ENCODE assay signal across 21 mouse cellular contexts in the genomic region with DNA sequence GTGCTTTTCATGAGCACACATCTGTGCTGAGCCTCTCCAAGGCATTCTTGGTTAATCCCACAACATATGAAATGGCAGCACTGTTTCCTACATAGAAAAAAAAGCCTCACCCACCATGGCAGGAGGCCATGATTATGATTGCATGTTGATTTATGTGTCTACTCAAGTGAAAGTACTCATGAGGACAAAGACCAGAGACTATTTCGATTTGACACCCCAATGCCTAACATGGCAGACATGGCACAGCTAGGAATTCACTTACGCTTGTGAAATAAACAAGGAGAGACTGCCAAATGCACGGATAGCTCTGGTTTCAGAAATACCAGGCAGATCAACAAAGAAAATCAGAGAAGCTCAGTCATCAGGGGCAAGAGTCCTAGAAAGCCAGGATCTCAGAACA.
A peak's percentile ranks its signal among the peaks of the same experiment; 100 is the strongest.
DNase-seq lines count a peak whose midpoint lies in the region; ATAC-seq and TF ChIP-seq lines count a peak whose summit lies in the region.
"Had no signal": no experiment of that assay in that cellular context is flagged by ENCODE, and none has a peak within 500 bp of the region (broad histone marks: within the 10 kb centered on the region; RNA-seq: fewer than 3 reads in every experiment).

No protein-coding gene starts in this region.

- 71% methylated on average over 3 of the region's 3 CpGs for WGBS in embryonic facial prominence, embryonic 14.5 days
- 90% methylated on average over 3 of the region's 3 CpGs for WGBS in embryonic facial prominence, embryonic 10.5 days
- 56% methylated on average over 3 of the region's 3 CpGs for WGBS in lung, embryonic 14.5 days

- H3K4me3 ChIP-seq in embryonic facial prominence, embryonic 14.5 days (ENCODE audit: low read depth, low read length), result no peak overlapping the region
- no peak overlapping the region for H3K4me3 ChIP-seq in embryonic facial prominence, embryonic 10.5 days
- H3K4me3 ChIP-seq in lung, embryonic 14.5 days (ENCODE audit: low read depth, low read length), result no peak overlapping the region
- H3K4me3 ChIP-seq: gastrocnemius, adult 2 months; hindbrain, embryonic 15.5 days; left cerebral cortex, adult 2 months; limb, embryonic 15.5 days; midbrain, embryonic 15.5 days; neural tube, embryonic 13.5 days had no signal

- no peak for ATAC-seq in embryonic facial prominence, embryonic 14.5 days (ENCODE audit: low read depth)
- no peak for ATAC-seq in lung, embryonic 14.5 days (ENCODE audit: insufficient read depth)
- ATAC-seq: lung, postnatal 0 days; midbrain, embryonic 15.5 days had no signal

- 0 out of 2 replicates have a peak, but pooled peaks cover 6% of the 10 kb centered on the region for H3K4me1 ChIP-seq in embryonic facial prominence, embryonic 14.5 days (ENCODE audit: control insufficient read depth, insufficient read depth, low read length)
- H3K4me1 ChIP-seq in embryonic facial prominence, embryonic 10.5 days, result no peaks in the 10 kb centered on the region
- H3K4me1 ChIP-seq in lung, embryonic 14.5 days (ENCODE audit: insufficient read depth), result peaks cover 5% of the 10 kb centered on the region; the same call in 1 of the 2 replicates
- H3K4me1 ChIP-seq: hindbrain, embryonic 15.5 days; limb, embryonic 15.5 days; midbrain, embryonic 15.5 days; neural tube, embryonic 13.5 days had no signal

- no peak overlapping the region for H3K9ac ChIP-seq in embryonic facial prominence, embryonic 14.5 days (ENCODE audit: low read depth, low read length)
- no peak overlapping the region for H3K9ac ChIP-seq in lung, embryonic 14.5 days
- H3K9ac ChIP-seq: hindbrain, embryonic 15.5 days; limb, embryonic 15.5 days; liver, embryonic 14.5 days; midbrain, embryonic 15.5 days; neural tube, embryonic 13.5 days had no signal

- no peak overlapping the region for H3K4me2 ChIP-seq in embryonic facial prominence, embryonic 14.5 days (ENCODE audit: low read depth, low read length)
- no peak overlapping the region for H3K4me2 ChIP-seq in lung, embryonic 14.5 days
- H3K4me2 ChIP-seq: hindbrain, embryonic 15.5 days; limb, embryonic 15.5 days; midbrain, embryonic 15.5 days; neural tube, embryonic 13.5 days had no signal

- H3K36me3 ChIP-seq in embryonic facial prominence, embryonic 14.5 days (ENCODE audit: control insufficient read depth, insufficient read depth, low read length), result no peaks in the 10 kb centered on the region
- H3K36me3 ChIP-seq in embryonic facial prominence, embryonic 10.5 days (replicated peaks), result no peaks in the 10 kb centered on the region
- H3K36me3 ChIP-seq in lung, embryonic 14.5 days (ENCODE audit: insufficient read depth), result no peaks in the 10 kb centered on the region
- H3K36me3 ChIP-seq: hindbrain, embryonic 15.5 days; limb, embryonic 15.5 days; midbrain, embryonic 15.5 days; neural tube, embryonic 13.5 days had no signal

- no peak for TF ChIP-seq CTCF in lung, embryonic 14.5 days (IDR thresholded peaks at IDR 0.05; ENCODE audit: low read depth)
- TF ChIP-seq CTCF in brain, embryonic 14.5 days (IDR thresholded peaks at IDR 0.05; ENCODE audit: borderline replicate concordance, extremely low read depth, insufficient read depth, insufficient read length), result no peak

- H3K27ac ChIP-seq in embryonic facial prominence, embryonic 14.5 days (replicated peaks; ENCODE audit: low read depth, low read length), result no peak overlapping the region
- no peak overlapping the region for H3K27ac ChIP-seq in embryonic facial prominence, embryonic 10.5 days (replicated peaks)
- no peak overlapping the region for H3K27ac ChIP-seq in lung, embryonic 14.5 days (ENCODE audit: low read depth)
- H3K27ac ChIP-seq: gastrocnemius, adult 2 months; hindbrain, embryonic 15.5 days; kidney, postnatal 0 days; left cerebral cortex, adult 2 months; limb, embryonic 15.5 days; liver, embryonic 14.5 days; midbrain, embryonic 15.5 days; neural tube, embryonic 13.5 days had no signal

- no peak for TF ChIP-seq POLR2A in brain, embryonic 14.5 days (IDR thresholded peaks at IDR 0.05; ENCODE audit: borderline replicate concordance, extremely low read depth, insufficient read depth, insufficient read length, poor library complexity, severe bottlenecking)

- DNase-seq in embryonic facial prominence, embryonic 14.5 days (ENCODE audit: low spot score), result peak; percentile 47
- DNase-seq in embryonic facial prominence, embryonic 10.5 days (ENCODE audit: low spot score), result no peak
- peak; percentile 27 for DNase-seq in lung, embryonic 14.5 days
- no peak for DNase-seq in lung, adult 18-20 months
- DNase-seq in 3T3-L1 (ENCODE audit: low read depth, low spot score), result peak; percentile 31
- DNase-seq in brain, embryonic 14.5 days (ENCODE audit: low read depth), result peak; percentile 28
- no peak for DNase-seq in layer of hippocampus, adult 8-10 months (ENCODE audit: low spot score in 2 of 2)
- DNase-seq: adrenal gland, adult 8-10 months; cerebellum, adult 2 months; gastrocnemius, adult 2 months; heart, postnatal 4 days; kidney, adult 18-20 months; left cerebral cortex, postnatal 4 days had no signal

- no peaks in the 10 kb centered on the region for H3K27me3 ChIP-seq in embryonic facial prominence, embryonic 14.5 days (replicated peaks; ENCODE audit: control insufficient read depth, insufficient read depth, low read length)
- H3K27me3 ChIP-seq in embryonic facial prominence, embryonic 10.5 days (replicated peaks; ENCODE audit: low read depth, poor library complexity, severe bottlenecking), result no peaks in the 10 kb centered on the region
- H3K27me3 ChIP-seq in lung, embryonic 14.5 days (ENCODE audit: insufficient read depth, low read length), result no peaks in the 10 kb centered on the region
- H3K27me3 ChIP-seq: hindbrain, embryonic 15.5 days; limb, embryonic 15.5 days; midbrain, embryonic 15.5 days; neural tube, embryonic 13.5 days had no signal

- no peaks in the 10 kb centered on the region for H3K9me3 ChIP-seq in embryonic facial prominence, embryonic 14.5 days (ENCODE audit: control insufficient read depth, low read length)
- no peaks in the 10 kb centered on the region for H3K9me3 ChIP-seq in embryonic facial prominence, embryonic 10.5 days
- no peaks in the 10 kb centered on the region for H3K9me3 ChIP-seq in lung, embryonic 14.5 days (ENCODE audit: low read depth, low read length)
- H3K9me3 ChIP-seq: hindbrain, embryonic 15.5 days; limb, embryonic 15.5 days; midbrain, embryonic 15.5 days; neural tube, embryonic 13.5 days had no signal

Comparison
In these comparisons a context has a peak if more than half of its experiments do, and no peak if none do; other contexts are left out.
1. DNase-seq: peak in embryonic facial prominence, embryonic 14.5 days (single experiment), lung, embryonic 14.5 days (single experiment), 3T3-L1 (single experiment) and brain, embryonic 14.5 days (single experiment); none in embryonic facial prominence, embryonic 10.5 days (single experiment), lung, adult 18-20 months (0 of 2) and layer of hippocampus, adult 8-10 months (0 of 2).